In the genomic region with DNA sequence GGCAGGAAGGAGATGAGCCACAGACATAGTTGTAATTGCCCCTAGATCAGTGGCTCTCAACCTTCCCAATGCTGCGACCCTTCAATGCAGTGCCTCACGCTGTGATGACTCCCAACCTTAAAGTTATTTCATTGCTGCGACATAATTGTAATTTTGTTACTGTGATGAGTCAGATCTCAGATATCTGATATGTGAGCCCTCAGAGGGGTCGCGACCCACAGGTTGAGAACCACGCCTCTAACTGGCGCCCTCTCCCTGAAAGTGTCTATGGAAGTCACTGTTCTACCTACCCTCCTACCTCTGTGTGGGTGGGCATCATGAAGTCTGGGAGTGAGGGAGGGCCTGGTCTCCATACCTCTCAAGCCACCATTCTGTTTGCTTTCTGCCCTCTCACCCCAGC, we compare ENCODE assay signal across 28 mouse cellular contexts. TPM values are rescaled to one million over a fixed set of nuclear protein-coding genes. Genes with fewer than 3 reads are reported as not detected.
DNase-seq lines count a peak whose midpoint lies in the region; ATAC-seq lines count a peak whose summit lies in the region.
"Had no signal": no experiment of that assay in that cellular context is flagged by ENCODE, and none has a peak within 500 bp of the region (broad histone marks: within the 10 kb centered on the region; RNA-seq: fewer than 3 reads in every experiment).

No protein-coding gene starts in this region.

- in situ Hi-C loops in ES-E14 (cut with MboI; ENCODE audit: low sequenced_read_pairs in 2 of 2, unreplicated experiment in 2 of 2) = loop anchor here in 1 of 2 experiments (10.0 kb wide), 1 partner anchor 110 kb away; no protein-coding TSS in a partner anchor

- 86% methylated on average over 7 of the region's 7 CpGs for WGBS in heart, embryonic 10.5 days
- WGBS in intestine, embryonic 16.5 days = 84% methylated on average over 7 of the region's 7 CpGs
- 88% methylated on average over 7 of the region's 7 CpGs for WGBS in embryonic facial prominence, embryonic 10.5 days

- ATAC-seq in megakaryocyte, adult 5-6 weeks (ENCODE audit: poor library complexity, severe bottlenecking) = no peak
- no peak for ATAC-seq in intestine, embryonic 16.5 days
- ATAC-seq: CD4-positive, CD25-positive, alpha-beta regulatory T cell, adult 4 months; forebrain, embryonic 14.5 days; forebrain, postnatal 0 days; hindbrain, postnatal 0 days; inflammation-experienced regulatory T-cells, adult 6 months had no signal

- peaks cover 19% of the 10 kb centered on the region for H3K4me1 ChIP-seq in heart, embryonic 10.5 days
- peaks cover 97% of the 10 kb centered on the region for H3K4me1 ChIP-seq in megakaryocyte, embryonic 14.5 days
- peaks cover 3 to 23% of the 10 kb centered on the region in 2 experiments; a peak in 3 of 4 replicates for H3K4me1 ChIP-seq in ES-E14 (ENCODE audit: control insufficient read depth in 2 of 2, insufficient read depth in 2 of 2, low read length in 2 of 2, poor library complexity in 1 of 2)
- peaks cover 3% of the 10 kb centered on the region; the same call in 1 of the 2 replicates for H3K4me1 ChIP-seq in intestine, embryonic 16.5 days (ENCODE audit: control insufficient read depth, insufficient read depth, low read length)
- H3K4me1 ChIP-seq in embryonic facial prominence, embryonic 10.5 days = peaks cover 20% of the 10 kb centered on the region
- H3K4me1 ChIP-seq: embryonic facial prominence, embryonic 12.5 days; embryonic facial prominence, embryonic 15.5 days; heart, embryonic 15.5 days had no signal

- H3K9ac ChIP-seq in ES-E14 (ENCODE audit: insufficient read depth, low read depth, low read length, poor library complexity, severe bottlenecking) = no peak overlapping the region
- no peak overlapping the region for H3K9ac ChIP-seq in intestine, embryonic 16.5 days (ENCODE audit: low read depth, low read length)
- H3K9ac ChIP-seq: embryonic facial prominence, embryonic 12.5 days; embryonic facial prominence, embryonic 15.5 days; forebrain, postnatal 0 days; heart, embryonic 12.5 days; heart, embryonic 15.5 days; hindbrain, embryonic 14.5 days had no signal

- no peaks in the 10 kb centered on the region; the same call in 1 of the 2 replicates for H3K27me3 ChIP-seq in heart, embryonic 10.5 days (ENCODE audit: insufficient read depth, poor library complexity, severe bottlenecking)
- H3K27me3 ChIP-seq in megakaryocyte, embryonic 14.5 days (replicated peaks) = no peaks in the 10 kb centered on the region
- H3K27me3 ChIP-seq in intestine, embryonic 16.5 days (replicated peaks; ENCODE audit: control insufficient read depth, insufficient read depth, low read length) = no peaks in the 10 kb centered on the region
- no peaks in the 10 kb centered on the region for H3K27me3 ChIP-seq in embryonic facial prominence, embryonic 10.5 days (replicated peaks; ENCODE audit: low read depth, poor library complexity, severe bottlenecking)
- H3K27me3 ChIP-seq: embryonic facial prominence, embryonic 12.5 days; embryonic facial prominence, embryonic 15.5 days; heart, embryonic 12.5 days; heart, embryonic 15.5 days had no signal

- H3K27ac ChIP-seq in heart, embryonic 10.5 days = 0 out of 2 replicates have a peak overlapping the region, but pooled peaks have one; percentile 42
- H3K27ac ChIP-seq in ES-E14 (ENCODE audit: insufficient read depth, low read depth, low read length, poor library complexity, severe bottlenecking) = peak overlapping the region; percentile 45; the same call in 1 of the 2 replicates
- H3K27ac ChIP-seq in intestine, embryonic 16.5 days (ENCODE audit: low read length) = no peak overlapping the region
- H3K27ac ChIP-seq in embryonic facial prominence, embryonic 10.5 days (replicated peaks) = no peak overlapping the region
- H3K27ac ChIP-seq: embryonic facial prominence, embryonic 12.5 days; embryonic facial prominence, embryonic 15.5 days; gastrocnemius, adult 2 months; heart, embryonic 15.5 days; hindbrain, embryonic 14.5 days; hindbrain, postnatal 0 days had no signal

- no peak for DNase-seq in heart, embryonic 10.5 days (ENCODE audit: low spot score)
- DNase-seq in heart, postnatal 4 days = no peak
- DNase-seq in ES-E14 (ENCODE audit: low read depth, low spot score) = no peak
- no peak for DNase-seq in embryonic facial prominence, embryonic 10.5 days (ENCODE audit: low spot score)
- DNase-seq: adrenal gland, adult 2 months; adrenal gland, postnatal 14 days; cerebellum, adult 11 months; cerebellum, adult 2 months; cerebellum, postnatal 10 days; forebrain, postnatal 0 days; gastrocnemius, adult 2 months; gastrocnemius, postnatal 14 days; heart, adult 11 months; heart, postnatal 10 days; heart, postnatal 36 days had no signal

- no peak overlapping the region for H3K4me2 ChIP-seq in intestine, embryonic 16.5 days (ENCODE audit: low read depth, low read length)
- H3K4me2 ChIP-seq: embryonic facial prominence, embryonic 12.5 days; embryonic facial prominence, embryonic 15.5 days; heart, embryonic 12.5 days; heart, embryonic 15.5 days; hindbrain, embryonic 14.5 days had no signal

- H3K36me3 ChIP-seq in heart, embryonic 10.5 days = no peaks in the 10 kb centered on the region
- H3K36me3 ChIP-seq in megakaryocyte, embryonic 14.5 days (replicated peaks; ENCODE audit: low read length) = peaks cover 88% of the 10 kb centered on the region
- peaks cover 18% of the 10 kb centered on the region for H3K36me3 ChIP-seq in ES-E14 (ENCODE audit: control insufficient read depth, insufficient read depth, low read length, poor library complexity, severe bottlenecking)
- 0 out of 2 replicates have a peak, but pooled peaks cover 2% of the 10 kb centered on the region for H3K36me3 ChIP-seq in intestine, embryonic 16.5 days (ENCODE audit: control insufficient read depth, insufficient read depth, low read length)
- no peaks in the 10 kb centered on the region for H3K36me3 ChIP-seq in embryonic facial prominence, embryonic 10.5 days (replicated peaks)
- H3K36me3 ChIP-seq: embryonic facial prominence, embryonic 12.5 days; embryonic facial prominence, embryonic 15.5 days; heart, embryonic 12.5 days; heart, embryonic 15.5 days had no signal

- no peak overlapping the region for H3K4me3 ChIP-seq in heart, embryonic 10.5 days
- H3K4me3 ChIP-seq in megakaryocyte, embryonic 14.5 days (replicated peaks) = peak overlapping the region; percentile 62
- no peak overlapping the region for H3K4me3 ChIP-seq in ES-E14 (ENCODE audit: insufficient read depth in 1 of 2, low read depth in 1 of 2, low read length in 2 of 2, poor library complexity in 1 of 2, severe bottlenecking in 1 of 2)
- H3K4me3 ChIP-seq in intestine, embryonic 16.5 days (ENCODE audit: low read length) = no peak overlapping the region
- no peak overlapping the region for H3K4me3 ChIP-seq in embryonic facial prominence, embryonic 10.5 days
- H3K4me3 ChIP-seq: embryonic facial prominence, embryonic 12.5 days; embryonic facial prominence, embryonic 15.5 days; gastrocnemius, adult 2 months; heart, embryonic 12.5 days; heart, embryonic 15.5 days had no signal

- H3K9me3 ChIP-seq in heart, embryonic 10.5 days = no peaks in the 10 kb centered on the region
- peaks cover 10% of the 10 kb centered on the region for H3K9me3 ChIP-seq in megakaryocyte, embryonic 14.5 days
- H3K9me3 ChIP-seq in ES-E14 (ENCODE audit: control insufficient read depth, insufficient read depth, low read depth, low read length) = no peaks in the 10 kb centered on the region
- peaks cover 3% of the 10 kb centered on the region; the same call in 1 of the 2 replicates for H3K9me3 ChIP-seq in intestine, embryonic 16.5 days (ENCODE audit: control insufficient read depth, low read length)
- no peaks in the 10 kb centered on the region for H3K9me3 ChIP-seq in embryonic facial prominence, embryonic 10.5 days
- H3K9me3 ChIP-seq: embryonic facial prominence, embryonic 12.5 days; embryonic facial prominence, embryonic 15.5 days; heart, embryonic 15.5 days had no signal

RNA-seq across cellular contexts. Expression of gene Tab1, which starts 18.5 kb away (rescaled TPM):
- 34.2 and 38.1 TPM in 2 replicates for polyA plus RNA-seq in heart, embryonic 10.5 days (2016; fragmentation: Nextera tagmentation; extraction: Ambion mirVana)
- 10 to 100 TPM; 36.5 to 37.0 TPM for total RNA-seq in heart, postnatal 4 days (2021)
- 9.9 and 10.9 TPM in 2 replicates for polyA plus RNA-seq in megakaryocyte, embryonic 14.5 days (2012; ENCODE audit: insufficient read depth, low replicate concordance)
- 3.8 and 6.9 TPM in 2 replicates for total RNA-seq in megakaryocyte, adult 5-6 weeks (2015)
- total RNA-seq in megakaryocyte, adult 5-6 weeks (2017) = 13.5 and 14.5 TPM in 2 replicates
- 16.6 and 24.3 TPM in 2 replicates for total RNA-seq in ES-E14 (2012; rRNA removed)
- polyA plus RNA-seq in intestine, embryonic 16.5 days (2015; fragmentation: Nextera tagmentation; extraction: Ambion mirVana) = 28.2 and 29.6 TPM in 2 replicates
- 43.3 and 45.3 TPM in 2 replicates for polyA plus RNA-seq in embryonic facial prominence, embryonic 10.5 days (2016; fragmentation: Nextera tagmentation; extraction: Ambion mirVana)

RNA-seq across cellular contexts. Expression of gene Rpl3, which starts 22.7 kb away (rescaled TPM):
- 770 and 980 TPM in 2 replicates for polyA plus RNA-seq in heart, embryonic 10.5 days (2016; fragmentation: Nextera tagmentation; extraction: Ambion mirVana)
- total RNA-seq in heart, postnatal 4 days (2021) = 100 to 1,000 TPM; 591 to 607 TPM
- polyA plus RNA-seq in megakaryocyte, embryonic 14.5 days (2012; ENCODE audit: insufficient read depth, low replicate concordance) = 145 and 190 TPM in 2 replicates
- 965 and 1,027 TPM in 2 replicates for total RNA-seq in megakaryocyte, adult 5-6 weeks (2015)
- total RNA-seq in megakaryocyte, adult 5-6 weeks (2017) = 1,404 and 1,498 TPM in 2 replicates
- total RNA-seq in ES-E14 (2012; rRNA removed) = 1,661 and 1,803 TPM in 2 replicates
- polyA plus RNA-seq in intestine, embryonic 16.5 days (2015; fragmentation: Nextera tagmentation; extraction: Ambion mirVana) = 1,018 and 1,133 TPM in 2 replicates
- polyA plus RNA-seq in embryonic facial prominence, embryonic 10.5 days (2016; fragmentation: Nextera tagmentation; extraction: Ambion mirVana) = 1,034 and 1,049 TPM in 2 replicates

RNA-seq across cellular contexts. Expression of gene Syngr1, which starts 23.3 kb away (rescaled TPM):
- 6.7 and 11.6 TPM in 2 replicates for polyA plus RNA-seq in heart, embryonic 10.5 days (2016; fragmentation: Nextera tagmentation; extraction: Ambion mirVana)
- 10 to 100 TPM; 73.4 to 86.0 TPM for total RNA-seq in heart, postnatal 4 days (2021)
- 113 and 163 TPM in 2 replicates for polyA plus RNA-seq in megakaryocyte, embryonic 14.5 days (2012; ENCODE audit: insufficient read depth, low replicate concordance)
- 3.2 and 3.9 TPM in 2 replicates for total RNA-seq in megakaryocyte, adult 5-6 weeks (2015)
- 0.08 and 0.22 TPM in 2 replicates for total RNA-seq in megakaryocyte, adult 5-6 weeks (2017)
- total RNA-seq in ES-E14 (2012; rRNA removed) = 78.8 and 105 TPM in 2 replicates
- polyA plus RNA-seq in intestine, embryonic 16.5 days (2015; fragmentation: Nextera tagmentation; extraction: Ambion mirVana) = 15.2 and 16.0 TPM in 2 replicates
- 5.9 and 7.0 TPM in 2 replicates for polyA plus RNA-seq in embryonic facial prominence, embryonic 10.5 days (2016; fragmentation: Nextera tagmentation; extraction: Ambion mirVana)

RNA-seq across cellular contexts. Expression of gene Mgat3, which starts 59.1 kb away (rescaled TPM):
- 1.1 and 2.8 TPM in 2 replicates for polyA plus RNA-seq in heart, embryonic 10.5 days (2016; fragmentation: Nextera tagmentation; extraction: Ambion mirVana)
- total RNA-seq in heart, postnatal 4 days (2021) = 1 to 10 TPM; 2.5 TPM
- polyA plus RNA-seq in megakaryocyte, embryonic 14.5 days (2012; ENCODE audit: insufficient read depth, low replicate concordance) = not detected in 2 replicates
- total RNA-seq in megakaryocyte, adult 5-6 weeks (2015) = not detected in 2 replicates
- not detected in 2 replicates for total RNA-seq in megakaryocyte, adult 5-6 weeks (2017)
- 7.9 and 8.5 TPM in 2 replicates for total RNA-seq in ES-E14 (2012; rRNA removed)
- polyA plus RNA-seq in intestine, embryonic 16.5 days (2015; fragmentation: Nextera tagmentation; extraction: Ambion mirVana) = 14.8 and 19.7 TPM in 2 replicates
- 6.3 and 7.6 TPM in 2 replicates for polyA plus RNA-seq in embryonic facial prominence, embryonic 10.5 days (2016; fragmentation: Nextera tagmentation; extraction: Ambion mirVana)
- total RNA-seq: MEL had no signal
- polyA plus RNA-seq: inflammation-experienced regulatory T-cells, adult 6 months had no signal

Comparison
In these comparisons a context has a peak if more than half of its experiments do, and no peak if none do; other contexts are left out.
1. H3K27ac ChIP-seq: peak in heart, embryonic 10.5 days (single experiment) and ES-E14 (single experiment); none in intestine, embryonic 16.5 days (single experiment) and embryonic facial prominence, embryonic 10.5 days (single experiment).